Mouse (Mus musculus) hindbrain, embryonic 16.5 days (tissue): ENCODE results near the gene 4933430I17Rik. TPM values are rescaled to one million over a fixed set of nuclear protein-coding genes. Genes with fewer than 3 reads are reported as not detected.
"Not testable (repeated sequence)": the region's sequence is repeated elsewhere in the genome, so short reads cannot be mapped to it uniquely, and the experiment has no call there.

Experiments used
- ATAC-seq: fragments of 200-750 bp; cut with Nextera tagmentation; 2 replicates; pipeline ENCODE4 v1.8.0; 2017; ENCODE audit warnings: moderate TSS enrichment, moderate library complexity
- H3K27ac ChIP-seq: fragments of 300-500 bp; sonication (generic); 2 replicates; pipeline ENCODE4 v1.5.1; 2014; ENCODE audit warnings: low read depth, mild to moderate bottlenecking, control low read depth, low read length, moderate library complexity
- H3K27me3 ChIP-seq: fragments of 300-500 bp; sonication (generic); replicated peaks from 2 replicates; pipeline ENCODE4 v1.6.1; 2014; ENCODE audit warnings: low read length; ENCODE audit not compliant: control insufficient read depth, insufficient read depth
- H3K36me3 ChIP-seq: fragments of 300-500 bp; sonication (generic); 2 replicates; pipeline ENCODE4 v1.6.1; 2014; ENCODE audit warnings: mild to moderate bottlenecking, low read length, moderate library complexity, mixed read lengths; ENCODE audit not compliant: control insufficient read depth, insufficient read depth
- H3K4me1 ChIP-seq: fragments of 300-500 bp; sonication (generic); 2 replicates; pipeline ENCODE4 v1.6.1; 2014; ENCODE audit warnings: low read depth, low read length; ENCODE audit not compliant: control insufficient read depth, insufficient read depth
- H3K4me2 ChIP-seq: fragments of 300-500 bp; sonication (generic); 2 replicates; pipeline ENCODE4 v1.6.1; 2014; ENCODE audit warnings: mild to moderate bottlenecking, low read length, control low read depth, moderate library complexity
- H3K4me3 ChIP-seq: fragments of 300-500 bp; sonication (generic); 2 replicates; pipeline ENCODE4 v1.5.1; 2014; ENCODE audit warnings: mild to moderate bottlenecking, low read length, control low read depth, moderate library complexity
- H3K9ac ChIP-seq: fragments of 300-500 bp; sonication (generic); 2 replicates; pipeline ENCODE4 v1.6.1; 2014; ENCODE audit warnings: low read depth, mild to moderate bottlenecking, control low read depth, low read length, moderate library complexity
- H3K9me3 ChIP-seq: fragments of 300-500 bp; sonication (generic); 2 replicates; pipeline ENCODE4 v1.6.1; 2014; ENCODE audit warnings: mild to moderate bottlenecking, low read length, moderate library complexity; ENCODE audit not compliant: control insufficient read depth
- WGBS: fragments of 180-500 bp; shearing (Covaris S2); extraction: QIAGEN DNeasy Blood & Tissue Kit; methylation state at CpG from one replicate; pipeline ENCODE4 v1.1.7; 2014; 5-methylcytosine and 5-hydroxymethylcytosine counted together
- polyA plus RNA-seq: library from polyadenylated mRNA; unstranded; fragments of >200 nt; fragmentation: Nextera tagmentation; extraction: Ambion mirVana; gene quantifications from 2 replicates; pipeline ENCODE4 v1.2.1, GENCODE M21; 2015

4933430I17Rik gene
- polyA plus RNA-seq = 0.53 and 0.71 TPM in 2 replicates

GRCm38 (mm10) chr4:62524651-62525488, at the start of gene 4933430I17Rik, which contains the start of gene Pole3:
Gene 4933430I17Rik (plus strand): TSS chr4:62525369.
Gene Pole3 (minus strand): TSS chr4:62525068.
- H3K4me3 ChIP-seq = peak within 1 kb of the TSS; percentile 85
- ATAC-seq = peak; percentile 98
- H3K27me3 ChIP-seq = no peaks in the 10 kb centered on the region
- no peaks in the 10 kb centered on the region for H3K36me3 ChIP-seq
- peak within 1 kb of the TSS; percentile 98 for H3K27ac ChIP-seq
- peak within 1 kb of the TSS; percentile 93 for H3K4me2 ChIP-seq
- H3K9me3 ChIP-seq = no peaks in the 10 kb centered on the region
- WGBS = under 1% methylated on average over 59 of the region's 59 CpGs
- H3K4me1 ChIP-seq = peaks cover 12% of the 10 kb centered on the region
- H3K9ac ChIP-seq = peak within 1 kb of the TSS; percentile 85

DNA sequence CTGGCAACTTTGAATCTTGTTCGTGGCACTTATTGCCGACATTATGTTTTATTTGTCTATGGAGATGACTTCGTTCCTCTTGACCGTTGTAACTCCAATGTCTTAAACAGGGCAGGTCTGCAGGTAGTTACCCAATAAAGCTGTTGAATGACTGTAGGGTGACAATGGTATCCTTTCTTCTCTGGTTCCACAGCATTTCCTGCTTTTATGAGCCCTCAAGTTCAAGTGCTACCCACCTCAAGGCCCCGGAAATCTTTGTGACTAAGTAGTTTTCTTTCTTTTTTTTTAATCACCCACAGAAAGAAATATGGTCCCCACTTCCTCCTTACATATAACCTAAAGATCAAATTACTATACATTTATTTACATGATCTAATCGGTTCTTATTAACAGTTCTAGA, 49.4 kb upstream of the 4933430I17Rik start:
- Histone ChIP-seq H3K4me1 (no peaks in the 10 kb centered on the region; the same call in 1 of the 2 replicates), H3K9me3 (no peaks in the 10 kb centered on the region), H3K4me3 (no peak overlapping the region), H3K9ac (no peak overlapping the region), H3K36me3 (no peaks in the 10 kb centered on the region), H3K27me3 (peaks cover 9% of the 10 kb centered on the region; the same call in 1 of the 2 replicates), H3K4me2 (no peak overlapping the region), H3K27ac (no peak overlapping the region)
- ATAC-seq = no peak
- 95% methylated on average over 6 of the region's 6 CpGs for WGBS

- Histone ChIP-seq H3K27me3 (peaks cover 9% of the 10 kb centered on the region; the same call in 1 of the 2 replicates), H3K9ac (no peak overlapping the region), H3K4me1 (no peaks in the 10 kb centered on the region; the same call in 1 of the 2 replicates), H3K9me3 (no peaks in the 10 kb centered on the region), H3K4me3 (no peak overlapping the region), H3K36me3 (no peaks in the 10 kb centered on the region), H3K27ac (no peak overlapping the region), H3K4me2 (no peak overlapping the region)
- ATAC-seq = no peak
- 89% methylated on average over 6 of the region's 6 CpGs for WGBS
Measured at GRCm38 (mm10) chr4:62477542-62478244, 47.5 kb upstream of the 4933430I17Rik start.

- H3K4me1 ChIP-seq, H3K9me3 ChIP-seq, ATAC-seq, H3K9ac ChIP-seq, H3K36me3 ChIP-seq, H3K27me3 ChIP-seq, H3K27ac ChIP-seq: not testable (repeated sequence)
- peak overlapping the region; percentile 48 for H3K4me3 ChIP-seq
- peak overlapping the region; percentile 68 for H3K4me2 ChIP-seq
- WGBS = 16% methylated on average over 11 of the region's 11 CpGs
Measured at GRCm38 (mm10) chr4:62479593-62479936, 45.6 kb upstream of the 4933430I17Rik start.

DNA sequence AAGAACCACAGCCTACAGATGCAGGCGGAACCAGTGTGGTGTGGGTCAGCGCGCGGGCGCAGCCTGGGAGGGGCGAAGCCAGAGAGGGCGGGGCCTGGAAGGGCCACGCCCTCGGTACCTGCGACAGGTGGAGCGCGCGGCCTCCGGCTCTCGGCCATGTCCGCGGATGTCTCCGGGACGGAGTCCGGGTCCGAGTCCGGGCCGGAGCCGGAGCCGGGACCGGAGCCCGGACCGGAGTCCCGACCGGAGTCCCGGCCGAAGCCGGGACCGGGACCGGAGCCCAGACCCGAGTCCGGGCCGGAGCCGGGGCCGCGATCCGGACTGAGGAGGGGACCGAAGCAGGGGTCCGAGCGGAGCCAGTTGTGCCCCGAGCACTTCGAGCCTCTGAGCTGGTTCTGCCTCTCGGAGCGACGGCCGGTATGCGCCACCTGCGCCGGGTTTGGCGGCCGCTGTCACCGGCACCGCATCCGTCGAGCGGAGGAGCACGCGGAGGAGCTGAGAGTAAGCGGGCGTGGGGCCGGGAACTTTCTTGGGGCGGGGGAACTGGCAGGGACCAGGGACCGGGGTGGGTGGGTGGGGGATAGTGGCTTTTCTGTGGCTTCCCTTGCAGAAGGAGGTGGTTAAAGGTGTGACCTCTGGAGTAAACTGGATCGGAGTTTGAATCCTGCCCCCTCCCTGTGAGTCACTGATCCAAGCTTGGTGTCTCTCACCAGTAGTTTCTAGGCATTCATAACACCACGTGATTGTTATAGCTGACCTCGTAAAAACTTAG, 45.0 kb upstream of the 4933430I17Rik start, which contains the start of gene Bspry:
Gene Bspry, plus strand, starts transcription at position 117 of the 772 bp plus-strand sequence.
- Histone ChIP-seq H3K4me1 (no peaks in the 10 kb centered on the region; the same call in 1 of the 2 replicates), H3K27me3 (peaks cover 9% of the 10 kb centered on the region; the same call in 1 of the 2 replicates), H3K9ac (peak within 1 kb of the TSS; percentile 33), H3K27ac (no peak within 1 kb of the TSS), H3K4me3 (peak within 1 kb of the TSS; percentile 48), H3K4me2 (peak within 1 kb of the TSS; percentile 68), H3K36me3 (no peaks in the 10 kb centered on the region), H3K9me3 (no peaks in the 10 kb centered on the region)
- ATAC-seq = peak; percentile 83
- WGBS = 2% methylated on average over 55 of the region's 71 CpGs

DNA sequence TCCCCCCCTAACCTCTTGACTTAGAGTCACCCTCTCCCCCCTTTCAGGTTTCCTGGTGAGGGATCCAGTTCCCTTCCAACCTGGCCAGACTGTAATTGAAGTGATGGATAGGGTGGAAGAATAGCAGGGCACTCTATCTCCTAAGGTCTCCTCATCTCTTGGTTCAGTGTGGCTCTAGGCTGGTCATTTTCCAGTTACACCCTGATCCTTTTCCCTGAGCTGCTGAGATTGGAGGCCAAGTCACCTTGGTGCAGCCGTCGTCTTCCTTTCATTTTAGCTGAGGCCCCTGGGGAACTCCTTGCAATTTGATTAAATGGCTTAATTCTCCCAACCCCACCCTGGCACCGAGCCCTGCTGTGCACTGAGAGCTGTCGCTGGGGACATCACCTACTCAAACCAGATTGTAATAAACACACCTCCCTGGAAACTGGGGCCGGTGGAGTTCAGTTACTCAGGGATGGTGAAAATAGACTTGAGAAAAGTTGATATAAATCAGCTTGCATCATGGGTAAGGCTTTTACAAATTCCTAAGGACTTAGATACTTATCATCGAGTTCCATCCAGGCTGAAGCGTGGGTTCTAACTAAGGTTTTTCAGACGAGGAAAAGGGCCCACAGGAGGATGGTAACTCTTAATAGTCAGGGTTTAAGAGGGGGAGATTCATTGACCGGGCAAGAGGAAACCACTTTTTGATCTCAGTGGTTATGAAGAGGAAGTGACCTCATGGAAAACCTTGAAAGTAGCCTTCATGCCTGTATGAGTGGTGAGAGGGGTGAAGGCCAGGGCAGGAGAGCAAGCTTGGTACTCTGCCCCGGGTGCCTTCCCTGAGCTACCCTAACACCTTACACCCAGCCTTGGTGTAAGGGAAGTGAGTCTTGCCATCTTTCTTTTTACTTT, 44.2 kb upstream of the 4933430I17Rik start:
- Histone ChIP-seq H3K4me3 (no peak overlapping the region), H3K4me2 (no peak overlapping the region), H3K36me3 (no peaks in the 10 kb centered on the region), H3K9ac (no peak overlapping the region), H3K4me1 (no peaks in the 10 kb centered on the region; the same call in 1 of the 2 replicates), H3K27ac (no peak overlapping the region), H3K27me3 (peaks cover 9% of the 10 kb centered on the region; the same call in 1 of the 2 replicates), H3K9me3 (no peaks in the 10 kb centered on the region)
- ATAC-seq = peak; percentile 39; the same call in 1 of the 2 replicates
- WGBS = 46% methylated on average over 10 of the region's 10 CpGs

GRCm38 (mm10) chr4:62484928-62485327, 40.2 kb upstream of the 4933430I17Rik start:
- H3K9me3 ChIP-seq = no peaks in the 10 kb centered on the region
- H3K4me3 ChIP-seq = no peak overlapping the region
- no peak overlapping the region for H3K27ac ChIP-seq
- WGBS = 84% methylated on average over 3 of the region's 3 CpGs
- H3K4me2 ChIP-seq = no peak overlapping the region
- no peak for ATAC-seq
- no peaks in the 10 kb centered on the region for H3K27me3 ChIP-seq
- no peak overlapping the region for H3K9ac ChIP-seq
- no peaks in the 10 kb centered on the region for H3K4me1 ChIP-seq
- H3K36me3 ChIP-seq = no peaks in the 10 kb centered on the region
